Mouse (Mus musculus): ENCODE data around the gene Lbp.

Gene Lbp

GRCm38 (mm10) chr2:158283771-158284170 lies 22.5 kb upstream of the Lbp start:
- Histone ChIP-seq H3K36me3 (ENCODE audit: control insufficient read depth, insufficient read depth, low read length, poor library complexity, severe bottlenecking) (no peaks in the 10 kb centered on the region), H3K27me3 (ENCODE audit: control insufficient read depth, insufficient read depth, low read length, poor library complexity, severe bottlenecking) (no peaks in the 10 kb centered on the region)
- no peak for DNase-seq (ENCODE audit: low read depth, low spot score)

- DNase-seq (ENCODE audit: low read depth, low spot score): peak; percentile 53
- no peaks in the 10 kb centered on the region for H3K36me3 ChIP-seq (ENCODE audit: control insufficient read depth, insufficient read depth, low read length, poor library complexity, severe bottlenecking)
- H3K27me3 ChIP-seq (ENCODE audit: control insufficient read depth, insufficient read depth, low read length, poor library complexity, severe bottlenecking): no peaks in the 10 kb centered on the region
Observed at GRCm38 (mm10) chr2:158284571-158284970, 21.7 kb upstream of the Lbp start.

- Histone ChIP-seq H3K27me3 (ENCODE audit: control insufficient read depth, insufficient read depth, low read length, poor library complexity, severe bottlenecking) (no peaks in the 10 kb centered on the region), H3K36me3 (ENCODE audit: control insufficient read depth, insufficient read depth, low read length, poor library complexity, severe bottlenecking) (no peaks in the 10 kb centered on the region)
- DNase-seq (ENCODE audit: low read depth, low spot score): no peak
Observed at GRCm38 (mm10) chr2:158285655-158286054, 20.6 kb upstream of the Lbp start.

- no peak for DNase-seq (ENCODE audit: low read depth, low spot score)
- Histone ChIP-seq H3K36me3 (ENCODE audit: control insufficient read depth, insufficient read depth, low read length, poor library complexity, severe bottlenecking) (no peaks in the 10 kb centered on the region), H3K27me3 (ENCODE audit: control insufficient read depth, insufficient read depth, low read length, poor library complexity, severe bottlenecking) (no peaks in the 10 kb centered on the region)
Observed at GRCm38 (mm10) chr2:158295700-158296099, 10.6 kb upstream of the Lbp start.

- H3K27me3 ChIP-seq (ENCODE audit: control insufficient read depth, insufficient read depth, low read length, poor library complexity, severe bottlenecking): no peaks in the 10 kb centered on the region
- no peaks in the 10 kb centered on the region for H3K36me3 ChIP-seq (ENCODE audit: control insufficient read depth, insufficient read depth, low read length, poor library complexity, severe bottlenecking)
- DNase-seq (ENCODE audit: low read depth, low spot score): no peak
Observed at GRCm38 (mm10) chr2:158299203-158299602, 7.1 kb upstream of the Lbp start.

- DNase-seq (ENCODE audit: low read depth, low spot score): no peak
- no peaks in the 10 kb centered on the region for H3K36me3 ChIP-seq (ENCODE audit: control insufficient read depth, insufficient read depth, low read length, poor library complexity, severe bottlenecking)
Observed at GRCm38 (mm10) chr2:158299731-158300130, 6.6 kb upstream of the Lbp start.

GRCm38 (mm10) chr2:158302807-158303206 lies 3.5 kb upstream of the Lbp start:
- H3K27me3 ChIP-seq (ENCODE audit: control insufficient read depth, insufficient read depth, low read length, poor library complexity, severe bottlenecking): no peaks in the 10 kb centered on the region
- no peak for DNase-seq (ENCODE audit: low read depth, low spot score)

More at GRCm38 (mm10) chr2:158299731-158300130, 6.6 kb upstream of the Lbp start:
- no peaks in the 10 kb centered on the region for H3K27me3 ChIP-seq (ENCODE audit: control insufficient read depth, insufficient read depth, low read length, poor library complexity, severe bottlenecking)

GRCm38 (mm10) chr2:158306696-158307049 lies 380 bp downstream of the Lbp start:
- no peak for DNase-seq (ENCODE audit: low read depth, low spot score)

More at GRCm38 (mm10) chr2:158302807-158303206, 3.5 kb upstream of the Lbp start:
- no peaks in the 10 kb centered on the region for H3K36me3 ChIP-seq (ENCODE audit: control insufficient read depth, insufficient read depth, low read length, poor library complexity, severe bottlenecking)

GRCm38 (mm10) chr2:158308276-158308675 lies 2.0 kb downstream of the Lbp start:
- DNase-seq (ENCODE audit: low read depth, low spot score): no peak
- H3K27me3 ChIP-seq (ENCODE audit: control insufficient read depth, insufficient read depth, low read length, poor library complexity, severe bottlenecking): no peaks in the 10 kb centered on the region
- no peaks in the 10 kb centered on the region for H3K36me3 ChIP-seq (ENCODE audit: control insufficient read depth, insufficient read depth, low read length, poor library complexity, severe bottlenecking)

More at GRCm38 (mm10) chr2:158306696-158307049, 380 bp downstream of the Lbp start:
- Histone ChIP-seq H3K27me3 (ENCODE audit: control insufficient read depth, insufficient read depth, low read length, poor library complexity, severe bottlenecking) (no peaks in the 10 kb centered on the region), H3K36me3 (ENCODE audit: control insufficient read depth, insufficient read depth, low read length, poor library complexity, severe bottlenecking) (no peaks in the 10 kb centered on the region)

- no peaks in the 10 kb centered on the region for H3K36me3 ChIP-seq (ENCODE audit: control insufficient read depth, insufficient read depth, low read length, poor library complexity, severe bottlenecking)
- no peaks in the 10 kb centered on the region; the same call in 1 of the 2 replicates for H3K27me3 ChIP-seq (ENCODE audit: control insufficient read depth, insufficient read depth, low read length, poor library complexity, severe bottlenecking)
- DNase-seq (ENCODE audit: low read depth, low spot score): no peak
Observed at GRCm38 (mm10) chr2:158313089-158313488, 6.8 kb downstream of the Lbp start.

GRCm38 (mm10) chr2:158316371-158316770 lies 10.1 kb downstream of the Lbp start:
- Histone ChIP-seq H3K36me3 (ENCODE audit: control insufficient read depth, insufficient read depth, low read length, poor library complexity, severe bottlenecking) (no peaks in the 10 kb centered on the region), H3K27me3 (ENCODE audit: control insufficient read depth, insufficient read depth, low read length, poor library complexity, severe bottlenecking) (no peaks in the 10 kb centered on the region; the same call in 1 of the 2 replicates)
- peak; percentile 24 for DNase-seq (ENCODE audit: low read depth, low spot score)

- Histone ChIP-seq H3K27me3 (ENCODE audit: control insufficient read depth, insufficient read depth, low read length, poor library complexity, severe bottlenecking) (no peaks in the 10 kb centered on the region; the same call in 1 of the 2 replicates), H3K36me3 (ENCODE audit: control insufficient read depth, insufficient read depth, low read length, poor library complexity, severe bottlenecking) (no peaks in the 10 kb centered on the region)
- DNase-seq (ENCODE audit: low read depth, low spot score): peak; percentile 47
Observed at GRCm38 (mm10) chr2:158317026-158317425, 10.7 kb downstream of the Lbp start.

GRCm38 (mm10) chr2:158321596-158321995 lies 15.3 kb downstream of the Lbp start:
- Histone ChIP-seq H3K27me3 (ENCODE audit: control insufficient read depth, insufficient read depth, low read length, poor library complexity, severe bottlenecking) (no peaks in the 10 kb centered on the region; the same call in 1 of the 2 replicates), H3K36me3 (ENCODE audit: control insufficient read depth, insufficient read depth, low read length, poor library complexity, severe bottlenecking) (no peaks in the 10 kb centered on the region)
- no peak for DNase-seq (ENCODE audit: low read depth, low spot score)

- Histone ChIP-seq H3K27me3 (ENCODE audit: control insufficient read depth, insufficient read depth, low read length, poor library complexity, severe bottlenecking) (no peaks in the 10 kb centered on the region), H3K36me3 (ENCODE audit: control insufficient read depth, insufficient read depth, low read length, poor library complexity, severe bottlenecking) (no peaks in the 10 kb centered on the region)
- no peak for DNase-seq (ENCODE audit: low read depth, low spot score)
Observed at GRCm38 (mm10) chr2:158322845-158323244, 16.6 kb downstream of the Lbp start.

- DNase-seq (ENCODE audit: low read depth, low spot score): no peak
- Histone ChIP-seq H3K36me3 (ENCODE audit: control insufficient read depth, insufficient read depth, low read length, poor library complexity, severe bottlenecking) (no peaks in the 10 kb centered on the region), H3K27me3 (ENCODE audit: control insufficient read depth, insufficient read depth, low read length, poor library complexity, severe bottlenecking) (no peaks in the 10 kb centered on the region)
Observed at GRCm38 (mm10) chr2:158324531-158325190, 18.4 kb downstream of the Lbp start.

GRCm38 (mm10) chr2:158325609-158326008 lies 19.3 kb downstream of the Lbp start:
- DNase-seq (ENCODE audit: low read depth, low spot score): no peak
- H3K36me3 ChIP-seq (ENCODE audit: control insufficient read depth, insufficient read depth, low read length, poor library complexity, severe bottlenecking): no peaks in the 10 kb centered on the region
- H3K27me3 ChIP-seq (ENCODE audit: control insufficient read depth, insufficient read depth, low read length, poor library complexity, severe bottlenecking): no peaks in the 10 kb centered on the region

All from splenic B cell, adult 2 months (primary cell).